Mouse (Mus musculus) bone marrow, adult 2 months (tissue): ENCODE measurements around the gene Hnrnpc.
A peak's percentile ranks its signal among the peaks of the same experiment; 100 is the strongest.

Experiments
- CTCF ChIP-seq: fragments of 200-500 bp; IDR thresholded peaks from 2 replicates; pipeline ENCODE4 v1.5.1; 2011; ENCODE audit warnings: low read length, control low read depth; ENCODE audit not compliant: control insufficient read depth, insufficient read depth
- POLR2A ChIP-seq: fragments of 200-500 bp; IDR thresholded peaks from 2 replicates; pipeline ENCODE4 v1.6.1; 2011; ENCODE audit warnings: low read depth, mild to moderate bottlenecking, control low read depth, low read length, borderline replicate concordance; ENCODE audit not compliant: control insufficient read depth

- peak; percentile 7; the same call in 1 of the 2 replicates for TF ChIP-seq CTCF
- TF ChIP-seq POLR2A: no peak
These were observed 15.2 kb upstream of the Hnrnpc start for GRCm38 (mm10) chr14:52118823-52119608.
